Mouse (Mus musculus) thymus, postnatal 10 days (tissue): ENCODE data around the gene Spink4.
A peak's percentile ranks its signal among the peaks of the same experiment; 100 is the strongest.
"Not testable (repeated sequence)": the region's sequence is repeated elsewhere in the genome, so short reads cannot be mapped to it uniquely, and the experiment has no call there.

Experiments used
- DNase-seq, 2 experiments: peaks; one replicate each; pipeline ENCODE4 v3.0.0; 2021; ENCODE audit warnings: low spot score in 2 of 2

Gene Spink4

DNA sequence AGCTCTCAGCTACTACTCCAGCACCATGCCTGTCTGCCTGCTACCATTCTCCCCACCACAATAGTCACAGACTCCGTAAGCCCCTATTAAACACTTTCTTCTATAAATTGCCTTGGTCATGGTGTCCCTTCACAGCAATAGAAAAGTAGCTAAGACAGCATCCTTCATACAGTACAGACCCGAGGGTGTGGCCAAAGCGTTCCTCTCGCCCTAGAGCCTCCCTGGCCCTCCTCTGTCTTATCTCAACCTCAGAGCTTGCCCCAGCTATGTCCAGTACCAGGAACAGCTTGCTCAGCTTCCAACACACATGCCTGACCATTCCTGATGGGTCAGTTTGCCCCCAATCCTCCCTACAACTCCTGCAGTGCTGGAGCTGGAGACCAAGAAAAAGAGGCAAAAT, 19.2 kb upstream of the Spink4 start:
- DNase-seq: no peak

GRCm38 (mm10) chr4:40906298-40906697, 13.6 kb upstream of the Spink4 start:
- peak in 1 of 2 experiments; percentile 25 for DNase-seq

DNA sequence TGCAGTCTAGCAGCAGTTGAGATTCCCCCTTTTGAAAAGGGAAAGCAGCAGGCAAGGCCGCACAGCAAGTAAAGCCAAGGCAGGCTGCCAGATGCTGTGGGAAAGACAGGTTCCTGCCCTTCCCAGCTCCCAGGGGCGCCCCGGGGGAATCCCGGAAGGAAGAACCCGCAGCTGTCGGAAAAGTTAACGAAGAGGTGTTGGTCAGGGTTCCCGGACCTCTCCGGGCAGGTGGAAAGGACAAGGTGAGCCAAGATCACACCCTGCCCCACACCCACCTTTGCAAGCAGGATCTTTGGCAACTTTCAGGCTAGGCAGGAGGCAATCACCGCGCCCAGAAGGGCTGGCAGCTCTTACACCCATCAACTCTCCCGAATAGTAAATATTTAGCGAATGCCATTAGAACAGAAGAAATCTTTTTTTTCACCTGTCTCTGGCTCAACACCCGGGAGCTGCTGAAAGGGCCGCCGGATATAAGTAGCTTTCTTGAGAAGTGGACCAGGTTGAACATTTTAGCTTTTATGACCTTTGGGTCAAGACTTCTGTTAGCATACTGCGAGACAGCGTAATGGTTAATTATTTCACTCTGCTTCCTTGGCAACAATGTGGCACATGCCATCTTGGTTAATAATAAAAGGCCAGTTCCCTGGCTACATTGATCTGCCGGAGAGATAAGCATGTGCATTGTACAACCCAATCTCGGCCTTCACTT, 11.4 kb upstream of the Spink4 start:
- DNase-seq: no peak

DNA sequence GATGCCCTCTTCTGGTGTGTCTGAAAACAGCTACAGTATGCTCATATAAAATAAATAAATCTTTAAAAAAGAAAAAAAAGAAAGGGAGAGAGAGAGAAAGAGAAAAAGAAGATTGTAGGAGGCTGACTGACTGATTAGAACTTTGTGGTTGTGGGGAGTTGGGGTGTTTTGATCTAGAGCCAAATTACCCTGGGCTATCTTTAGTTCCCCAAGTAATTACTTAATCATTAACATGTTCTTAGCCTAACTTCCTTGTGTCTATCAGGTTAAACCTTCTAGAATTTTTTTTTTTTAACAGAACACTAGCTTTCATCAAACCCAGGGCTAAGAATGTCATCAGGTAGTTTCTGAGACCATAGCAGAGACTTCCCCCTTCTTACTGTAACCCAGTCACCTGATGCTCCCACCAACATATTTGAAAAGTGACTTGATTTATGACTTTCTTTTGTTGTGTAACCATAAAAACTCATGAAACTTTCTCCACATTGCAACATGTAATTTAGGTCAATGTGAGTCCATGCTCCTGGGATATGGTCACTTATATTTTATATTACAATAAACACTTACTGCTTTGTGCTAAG, 5.5 kb upstream of the Spink4 start:
- DNase-seq: no peak

DNA sequence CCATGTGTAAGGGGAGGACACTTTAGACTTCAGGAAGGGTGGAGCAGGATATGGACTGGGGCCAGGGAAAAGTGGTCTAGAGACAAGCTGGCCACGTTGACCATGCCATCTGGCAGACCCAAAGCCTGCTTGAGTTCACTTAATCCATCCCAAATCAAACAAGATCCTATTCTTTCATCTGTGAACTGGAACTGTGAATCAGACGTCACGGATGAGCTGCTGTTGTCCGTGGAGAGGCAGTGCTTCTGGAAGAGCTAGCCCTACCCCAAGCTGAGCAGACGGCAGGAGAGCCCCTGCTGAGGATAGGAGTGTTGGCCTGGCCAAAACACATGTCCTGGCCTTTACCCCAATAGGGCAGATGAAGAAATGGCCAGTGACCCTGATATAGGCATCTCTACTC, 3.9 kb upstream of the Spink4 start:
- no peak for DNase-seq

GRCm38 (mm10) chr4:40916592-40917155, 3.2 kb upstream of the Spink4 start:
- DNase-seq: no peak

DNA sequence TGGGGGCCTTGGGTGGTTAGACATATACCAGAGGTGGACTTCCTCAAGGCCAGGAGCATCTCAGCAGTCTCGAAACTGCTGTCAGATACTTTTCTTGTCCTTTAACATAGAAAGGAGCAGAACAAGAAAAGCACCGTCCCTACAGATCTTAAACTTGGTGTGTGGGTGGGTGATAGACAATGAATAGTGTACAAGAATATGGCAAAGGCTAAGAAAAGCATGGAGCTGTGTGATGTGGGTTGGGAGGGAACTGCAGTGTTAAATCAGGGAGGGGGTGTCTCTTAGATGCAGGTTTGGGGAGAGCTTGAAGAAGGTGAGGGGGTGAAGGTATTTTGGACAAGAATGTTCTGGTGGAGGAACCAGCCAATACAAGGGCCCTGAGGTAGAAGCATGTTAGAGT, 724 bp downstream of the Spink4 start:
- no peak for DNase-seq

- DNase-seq: no peak
Measured at GRCm38 (mm10) chr4:40921288-40921687, 1.4 kb downstream of the Spink4 start.

DNA sequence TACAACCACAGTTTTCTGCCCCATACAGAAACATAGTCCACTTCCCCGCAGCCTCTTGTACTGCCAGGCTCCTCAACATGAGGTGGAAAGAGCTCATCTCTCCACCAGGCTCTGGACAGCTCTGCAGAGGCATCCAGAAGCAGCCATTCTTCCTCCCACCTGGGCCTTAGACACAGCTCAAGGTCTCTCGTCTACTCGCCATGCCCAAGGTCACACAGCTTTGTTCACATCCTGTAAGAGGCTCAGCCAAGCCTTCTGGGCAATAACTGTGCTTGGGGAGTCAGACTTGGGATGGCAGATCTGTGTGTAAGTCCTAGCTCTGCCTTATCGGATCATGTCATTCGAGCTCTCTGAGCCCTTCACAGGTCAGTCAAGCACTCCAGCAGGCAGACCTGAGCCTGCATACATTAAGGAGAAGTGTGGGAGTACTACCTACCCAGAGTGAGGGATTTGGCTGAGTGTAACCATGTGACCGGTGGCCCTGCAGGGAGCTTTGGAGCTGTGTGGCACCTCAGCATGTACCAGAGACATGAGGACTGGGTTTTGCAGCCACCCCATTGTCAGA, 3.3 kb downstream of the Spink4 start:
- no peak for DNase-seq

- DNase-seq: no peak
Measured at GRCm38 (mm10) chr4:40925568-40925967, 5.7 kb downstream of the Spink4 start.

- no peak for DNase-seq
Measured at GRCm38 (mm10) chr4:40929046-40929445, 9.2 kb downstream of the Spink4 start.

DNA sequence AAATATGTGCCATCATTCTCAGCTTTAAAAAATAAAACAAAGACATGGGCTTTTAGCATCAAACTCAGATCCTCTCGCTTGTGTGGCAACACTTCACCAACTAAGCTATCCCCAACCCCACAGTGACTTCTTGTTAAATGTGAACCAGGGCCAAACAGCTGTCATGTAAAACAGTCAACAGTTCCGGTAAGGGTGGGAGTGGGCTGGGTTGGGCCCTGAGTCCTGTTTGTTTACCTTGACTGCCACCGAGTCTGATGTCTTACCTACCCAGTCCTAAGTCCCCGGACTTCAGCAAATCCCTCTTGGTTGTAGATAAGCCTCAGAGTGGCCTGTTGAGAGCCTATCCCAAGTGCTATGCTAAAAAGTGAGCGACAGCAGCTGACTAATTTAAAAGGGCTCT, 13.8 kb downstream of the Spink4 start:
- DNase-seq: no peak

GRCm38 (mm10) chr4:40934369-40934768, 14.5 kb downstream of the Spink4 start:
- DNase-seq: not testable (repeated sequence)

DNA sequence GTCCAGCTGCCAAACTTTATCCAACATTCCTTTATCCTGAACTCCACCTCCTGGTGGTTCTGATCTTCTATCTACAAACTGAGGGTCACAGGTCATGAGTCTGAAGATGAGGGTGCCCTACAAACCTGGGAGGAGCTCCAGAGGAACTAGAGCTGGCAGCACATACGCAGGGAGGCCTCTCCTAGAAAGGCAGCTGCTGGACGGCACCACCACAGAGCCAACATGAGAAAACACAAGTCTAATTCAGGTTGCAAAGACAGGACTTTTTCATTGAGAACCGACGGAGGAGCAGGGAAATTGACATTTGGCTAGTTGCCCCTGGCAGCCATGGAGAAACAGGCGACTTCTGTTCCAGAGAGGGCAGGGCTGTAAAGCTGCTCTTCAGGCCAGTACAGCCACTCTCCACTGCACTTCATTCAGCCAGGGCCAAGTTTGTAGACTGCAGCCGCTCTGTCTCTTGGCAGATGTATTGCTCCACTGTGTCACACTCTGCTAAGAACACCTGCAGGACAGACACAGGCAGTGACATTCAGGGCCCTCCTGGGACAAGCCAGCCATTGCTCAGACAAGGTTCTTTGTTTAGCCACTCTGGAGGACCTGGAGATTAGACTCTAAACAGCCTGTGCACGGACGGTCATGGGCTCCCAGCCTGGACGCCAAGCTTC, 16.5 kb downstream of the Spink4 start:
- DNase-seq: no peak

- DNase-seq: no peak
Measured at GRCm38 (mm10) chr4:40938793-40939192, 18.9 kb downstream of the Spink4 start.

DNA sequence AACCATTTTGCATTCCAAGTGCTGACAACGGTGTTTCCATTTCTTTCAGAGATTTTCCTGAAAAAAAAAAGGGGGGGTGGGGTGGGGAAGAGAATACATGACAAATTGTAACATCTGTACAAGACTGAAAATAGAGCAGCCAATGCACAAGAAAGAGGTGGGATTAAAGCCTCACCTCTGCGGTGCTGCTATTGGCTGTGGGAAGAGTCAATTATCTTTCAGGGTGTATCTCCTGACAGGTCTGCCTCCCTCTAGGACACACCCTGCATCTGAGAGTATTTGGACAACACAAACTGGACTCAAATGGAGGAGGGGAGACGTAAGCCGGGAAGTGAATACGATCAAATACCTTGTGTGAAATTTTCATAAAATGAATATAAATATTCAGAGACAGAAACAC, 23.8 kb downstream of the Spink4 start:
- DNase-seq: no peak

GRCm38 (mm10) chr4:40946516-40947121, 26.8 kb downstream of the Spink4 start:
- no peak for DNase-seq

- no peak for DNase-seq
Measured at GRCm38 (mm10) chr4:40947565-40948159, 27.8 kb downstream of the Spink4 start.

DNA sequence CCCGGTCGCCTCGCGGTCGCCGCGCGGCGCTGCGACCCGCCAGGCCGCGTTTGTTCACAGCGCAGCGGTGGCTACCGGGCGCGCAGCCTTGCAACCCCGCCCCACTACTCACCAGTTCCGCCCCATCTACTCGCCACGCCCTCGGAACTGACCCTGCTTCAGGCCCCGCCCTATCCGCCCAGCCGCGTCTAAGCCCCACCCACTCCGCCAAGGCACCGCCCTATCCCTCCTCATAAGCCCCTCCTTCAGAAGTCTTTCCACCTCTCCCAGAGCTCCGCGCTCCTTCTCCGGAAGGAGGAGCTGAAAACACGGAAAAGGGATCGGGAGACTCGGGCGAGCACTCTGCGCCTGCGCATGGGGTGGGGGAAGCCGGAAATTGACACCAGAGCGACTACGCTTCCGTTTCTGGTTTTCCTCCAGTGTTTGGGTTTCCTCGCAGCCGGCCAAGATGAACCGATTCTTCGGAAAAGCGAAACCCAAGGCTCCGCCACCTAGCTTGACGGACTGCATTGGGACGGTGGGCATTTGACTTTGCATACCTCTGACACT, 28.4 kb downstream of the Spink4 start, which contains the start of the genes Bag1 and Chmp5:
Gene Bag1 (minus strand): TSS at position 135 of the 549 bp plus-strand sequence.
Gene Chmp5 (plus strand): TSS at position 248 of the 549 bp plus-strand sequence.
- peak; percentile 97 to 99 for DNase-seq

GRCm38 (mm10) chr4:40953521-40953920, 33.7 kb downstream of the Spink4 start:
- peak in 1 of 2 experiments; percentile 10 for DNase-seq

GRCm38 (mm10) chr4:40955942-40956341, 36.1 kb downstream of the Spink4 start:
- no peak for DNase-seq
